Mouse (Mus musculus) limb, embryonic 15.5 days (tissue): Measurements from ENCODE around the gene Grm7. TPM values are rescaled to one million over a fixed set of nuclear protein-coding genes. Genes with fewer than 3 reads are reported as not detected.

Experiments
- ATAC-seq: fragments of 200-750 bp; cut with Nextera tagmentation; 2 replicates; pipeline ENCODE4 v1.8.0; 2017; ENCODE audit warnings: low read depth, moderate TSS enrichment; ENCODE audit not compliant: insufficient number of reproducible peaks, low FRiP score, low TSS enrichment
- H3K27ac ChIP-seq: fragments of 300-500 bp; sonication (generic); 2 replicates; pipeline ENCODE4 v1.5.1; 2015; ENCODE audit warnings: moderate library complexity, mild to moderate bottlenecking, inconsistent platforms
- H3K27me3 ChIP-seq: fragments of 300-500 bp; sonication (generic); 2 replicates; pipeline ENCODE4 v1.6.1; 2015; ENCODE audit warnings: inconsistent platforms
- H3K36me3 ChIP-seq: fragments of 300-500 bp; sonication (generic); 2 replicates; pipeline ENCODE4 v1.6.1; 2015; ENCODE audit warnings: inconsistent platforms
- H3K4me1 ChIP-seq: fragments of 300-500 bp; sonication (generic); 2 replicates; pipeline ENCODE4 v1.6.1; 2015; ENCODE audit warnings: inconsistent platforms
- H3K4me2 ChIP-seq: fragments of 300-500 bp; sonication (generic); 2 replicates; pipeline ENCODE4 v1.6.1; 2015; ENCODE audit warnings: mild to moderate bottlenecking, inconsistent platforms
- H3K4me3 ChIP-seq: fragments of 300-500 bp; sonication (generic); 2 replicates; pipeline ENCODE4 v1.5.1; 2015; ENCODE audit warnings: mild to moderate bottlenecking, inconsistent platforms
- H3K9ac ChIP-seq: fragments of 300-500 bp; sonication (generic); 2 replicates; pipeline ENCODE4 v1.6.1; 2015; ENCODE audit warnings: inconsistent platforms
- H3K9me3 ChIP-seq: fragments of 300-500 bp; sonication (generic); 2 replicates; pipeline ENCODE4 v1.6.1; 2016; ENCODE audit warnings: inconsistent platforms
- whole genome bisulfite sequencing: fragments of 180-500 bp; shearing (Covaris S2); methylation state at CpG from one replicate; pipeline ENCODE4 v1.1.7; 2015; 5-methylcytosine and 5-hydroxymethylcytosine counted together
- polyA plus RNA-seq: library from polyadenylated mRNA; unstranded; fragments of >200 nt; fragmentation: Nextera tagmentation; extraction: Ambion mirVana; gene quantifications from 2 replicates; pipeline ENCODE4 v1.2.1, GENCODE M21; 2015

Gene Grm7
- polyA plus RNA-seq, 1 experiment from 2014 or later: 3.2 TPM

- WGBS: 24% methylated on average over 7 of the region's 7 CpGs
- H3K4me1 ChIP-seq: no peaks in the 10 kb centered on the region
- H3K9me3 ChIP-seq: no peaks in the 10 kb centered on the region
- ATAC-seq: no peak
- H3K27ac ChIP-seq: no peak overlapping the region
- H3K27me3 ChIP-seq: no peaks in the 10 kb centered on the region
- H3K4me2 ChIP-seq: no peak overlapping the region
- no peak overlapping the region for H3K9ac ChIP-seq
- H3K36me3 ChIP-seq: no peaks in the 10 kb centered on the region
- no peak overlapping the region for H3K4me3 ChIP-seq
Measured at GRCm38 (mm10) chr6:110743981-110744670, 98.7 kb downstream of the Grm7 start.

DNA sequence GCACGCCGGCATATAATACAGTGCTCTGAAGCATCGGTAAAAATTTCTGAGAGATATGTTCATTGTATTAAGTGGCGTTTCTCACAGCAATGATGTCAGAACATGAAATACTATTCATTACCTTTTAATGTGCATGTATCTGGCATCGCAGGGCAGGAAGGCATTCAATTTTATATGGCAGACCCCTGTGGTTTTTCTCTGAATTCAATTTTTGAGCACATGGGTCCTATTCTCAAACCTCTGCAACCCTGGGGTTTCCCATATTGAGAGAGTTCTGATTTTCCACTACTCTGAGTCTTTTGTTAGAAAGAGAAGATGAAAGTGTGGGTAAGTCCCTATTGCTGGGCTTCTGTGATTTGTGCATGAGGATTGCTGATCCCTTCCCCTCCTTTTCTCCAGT lies 110.5 kb downstream of the Grm7 start:
- Histone ChIP-seq H3K4me3 (no peak overlapping the region), H3K4me1 (no peaks in the 10 kb centered on the region), H3K27me3 (no peaks in the 10 kb centered on the region), H3K27ac (no peak overlapping the region), H3K36me3 (no peaks in the 10 kb centered on the region), H3K9ac (no peak overlapping the region), H3K9me3 (no peaks in the 10 kb centered on the region), H3K4me2 (no peak overlapping the region)
- no peak for ATAC-seq
- WGBS: 76% methylated on average over 5 of the region's 5 CpGs

DNA sequence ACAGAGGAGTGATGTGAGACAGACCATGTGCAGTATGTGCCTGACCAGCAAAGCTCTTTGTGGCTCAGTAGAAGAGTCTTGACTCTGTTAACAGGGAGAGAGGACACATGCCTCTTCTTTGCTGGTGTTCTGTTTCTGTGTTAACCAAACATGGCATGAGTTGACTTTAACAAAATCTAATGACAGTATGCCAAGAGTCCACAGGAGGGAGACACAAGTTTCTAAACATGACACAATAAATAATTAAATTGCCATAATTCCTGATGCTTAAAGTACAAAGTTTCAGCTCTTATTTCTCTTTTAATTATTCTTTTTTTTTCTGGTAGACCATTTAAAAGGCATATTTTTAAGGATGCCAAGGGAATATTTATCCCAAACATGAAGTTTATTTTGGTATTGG lies 124.2 kb downstream of the Grm7 start:
- H3K4me1 ChIP-seq: no peaks in the 10 kb centered on the region
- H3K36me3 ChIP-seq: no peaks in the 10 kb centered on the region
- no peak overlapping the region for H3K27ac ChIP-seq
- no peak overlapping the region for H3K9ac ChIP-seq
- no peak for ATAC-seq
- no peaks in the 10 kb centered on the region for H3K9me3 ChIP-seq
- no peaks in the 10 kb centered on the region for H3K27me3 ChIP-seq
- H3K4me2 ChIP-seq: no peak overlapping the region
- H3K4me3 ChIP-seq: no peak overlapping the region

- no peaks in the 10 kb centered on the region for H3K9me3 ChIP-seq
- no peak for ATAC-seq
- no peak overlapping the region for H3K4me3 ChIP-seq
- no peaks in the 10 kb centered on the region for H3K4me1 ChIP-seq
- no peak overlapping the region for H3K9ac ChIP-seq
- H3K27me3 ChIP-seq: no peaks in the 10 kb centered on the region
- no peaks in the 10 kb centered on the region for H3K36me3 ChIP-seq
- H3K4me2 ChIP-seq: no peak overlapping the region
- WGBS: 41% methylated on average over 1 of the region's 1 CpGs
- no peak overlapping the region for H3K27ac ChIP-seq
Measured at GRCm38 (mm10) chr6:110772652-110773051, 127.3 kb downstream of the Grm7 start.

DNA sequence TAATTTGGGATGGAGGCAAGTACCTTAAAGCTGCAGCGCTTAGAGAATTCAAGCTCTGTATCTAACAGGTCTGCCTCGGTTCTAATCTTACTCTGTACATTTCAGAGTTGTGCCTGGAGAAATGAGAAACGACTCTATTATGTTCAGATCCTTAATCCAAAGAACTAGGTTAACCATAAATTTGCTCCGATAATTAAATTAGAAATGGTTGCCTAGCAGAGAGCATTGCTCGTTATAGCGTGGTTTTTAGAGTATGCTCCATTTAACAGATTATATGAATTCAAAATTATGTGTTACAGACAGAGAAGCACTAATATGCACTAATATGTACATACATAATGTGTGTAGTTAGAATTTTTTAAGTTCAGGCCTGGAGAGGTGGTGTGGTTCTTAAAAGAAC lies 130.7 kb downstream of the Grm7 start:
- H3K9ac ChIP-seq: no peak overlapping the region
- H3K4me3 ChIP-seq: no peak overlapping the region
- no peak for ATAC-seq
- H3K9me3 ChIP-seq: no peaks in the 10 kb centered on the region
- 73% methylated on average over 6 of the region's 6 CpGs for WGBS
- no peaks in the 10 kb centered on the region for H3K36me3 ChIP-seq
- no peak overlapping the region for H3K4me2 ChIP-seq
- H3K27me3 ChIP-seq: no peaks in the 10 kb centered on the region
- no peak overlapping the region for H3K27ac ChIP-seq
- no peaks in the 10 kb centered on the region for H3K4me1 ChIP-seq

DNA sequence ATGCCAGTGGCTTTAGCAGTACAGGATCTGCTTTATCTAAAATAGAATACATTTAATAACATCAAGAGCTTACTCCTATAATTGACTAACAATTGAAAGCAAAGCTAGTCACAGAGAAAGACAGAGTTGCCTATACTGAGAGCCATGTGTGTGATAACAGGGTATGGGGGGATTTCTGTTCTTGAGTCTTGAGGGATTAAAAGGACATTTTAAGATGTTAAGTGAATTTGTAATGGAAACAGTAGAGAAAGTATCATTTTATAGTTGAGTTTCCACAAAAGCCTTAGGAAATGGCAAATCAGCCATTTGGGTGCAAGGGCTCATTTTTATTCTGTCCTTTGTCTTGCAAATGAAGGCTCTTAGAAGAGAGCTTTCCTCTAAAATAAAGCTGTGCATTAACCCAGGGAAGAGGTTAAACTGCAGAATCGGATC lies 140.1 kb downstream of the Grm7 start:
- no peaks in the 10 kb centered on the region for H3K36me3 ChIP-seq
- H3K4me2 ChIP-seq: no peak overlapping the region
- WGBS: 47% methylated on average over 1 of the region's 1 CpGs
- no peak overlapping the region for H3K4me3 ChIP-seq
- no peaks in the 10 kb centered on the region for H3K9me3 ChIP-seq
- H3K27ac ChIP-seq: no peak overlapping the region
- ATAC-seq: no peak
- H3K27me3 ChIP-seq: no peaks in the 10 kb centered on the region
- no peak overlapping the region for H3K9ac ChIP-seq
- no peaks in the 10 kb centered on the region for H3K4me1 ChIP-seq

GRCm38 (mm10) chr6:110792696-110793095 lies 147.3 kb downstream of the Grm7 start:
- Histone ChIP-seq H3K27me3 (no peaks in the 10 kb centered on the region), H3K27ac (no peak overlapping the region), H3K36me3 (no peaks in the 10 kb centered on the region), H3K4me3 (no peak overlapping the region), H3K9me3 (no peaks in the 10 kb centered on the region), H3K4me1 (no peaks in the 10 kb centered on the region), H3K9ac (no peak overlapping the region), H3K4me2 (no peak overlapping the region)
- 79% methylated on average over 2 of the region's 2 CpGs for WGBS
- ATAC-seq: no peak

DNA sequence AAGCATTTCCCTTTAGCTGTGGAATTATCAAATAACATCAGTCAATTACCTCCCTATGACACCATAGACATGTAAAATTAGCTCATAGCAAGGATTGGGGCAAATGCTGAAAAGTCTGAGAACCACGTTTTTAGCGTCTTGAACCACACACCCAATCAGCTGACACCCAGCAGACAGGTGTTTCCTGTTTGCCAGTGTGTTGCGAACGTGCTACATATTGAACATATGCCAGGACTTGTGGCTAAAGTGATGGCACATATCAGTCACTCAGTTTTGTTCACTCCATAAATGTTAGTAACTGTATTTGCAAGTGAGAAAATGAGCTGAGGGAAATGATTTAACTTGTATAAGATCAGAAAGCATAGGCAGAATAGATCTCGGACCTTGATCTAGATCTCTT lies 162.1 kb downstream of the Grm7 start:
- Histone ChIP-seq H3K4me1 (no peaks in the 10 kb centered on the region), H3K4me2 (no peak overlapping the region), H3K27ac (no peak overlapping the region), H3K4me3 (no peak overlapping the region), H3K9ac (no peak overlapping the region), H3K27me3 (no peaks in the 10 kb centered on the region), H3K36me3 (no peaks in the 10 kb centered on the region), H3K9me3 (no peaks in the 10 kb centered on the region)
- no peak for ATAC-seq
- WGBS: 61% methylated on average over 5 of the region's 5 CpGs

DNA sequence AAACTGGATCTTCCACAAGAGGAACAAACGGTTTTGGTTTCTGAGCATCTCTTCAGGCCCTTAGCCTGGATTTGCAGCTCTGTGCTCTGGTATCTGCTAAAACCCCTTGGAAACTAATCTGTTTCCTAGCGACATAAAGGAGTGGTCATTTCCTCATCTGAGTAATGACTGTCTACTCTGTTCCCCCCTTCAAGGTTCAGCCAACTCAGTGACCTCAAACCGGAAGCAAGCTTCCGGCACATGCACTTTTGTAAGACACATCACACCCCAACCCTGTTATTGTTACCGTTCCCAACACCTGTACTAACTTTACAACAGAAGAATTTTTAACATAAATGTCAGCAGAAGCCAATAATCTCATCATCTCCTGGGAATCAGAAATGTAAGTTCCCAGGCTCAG lies 166.8 kb downstream of the Grm7 start:
- H3K36me3 ChIP-seq: no peaks in the 10 kb centered on the region

DNA sequence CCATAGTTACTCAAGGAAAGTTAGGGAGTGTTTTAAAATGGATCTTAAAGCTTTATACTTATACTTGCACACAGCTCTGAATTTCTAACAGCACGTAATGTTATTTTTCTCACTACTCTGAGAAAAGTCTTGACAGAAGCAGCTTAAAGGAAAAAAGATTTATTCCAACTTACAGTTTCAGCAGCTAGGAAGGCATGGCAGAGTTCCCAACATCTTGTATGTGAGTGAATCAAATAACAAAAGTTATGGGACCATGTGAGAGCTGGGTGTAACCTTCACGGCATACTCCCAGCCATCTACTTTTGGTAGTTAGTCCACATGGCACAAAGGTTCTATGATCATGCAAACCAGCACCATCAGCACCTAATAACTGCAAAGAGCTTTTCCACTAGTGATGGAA lies 172.9 kb downstream of the Grm7 start:
- H3K4me2 ChIP-seq: no peak overlapping the region
- no peak for ATAC-seq
- H3K27me3 ChIP-seq: no peaks in the 10 kb centered on the region
- H3K36me3 ChIP-seq: no peaks in the 10 kb centered on the region
- no peak overlapping the region for H3K4me3 ChIP-seq
- no peaks in the 10 kb centered on the region for H3K9me3 ChIP-seq
- no peak overlapping the region for H3K9ac ChIP-seq
- H3K4me1 ChIP-seq: no peaks in the 10 kb centered on the region
- no peak overlapping the region for H3K27ac ChIP-seq
- WGBS: 50% methylated on average over 2 of the region's 2 CpGs

More for the DNA sequence above, 166.8 kb downstream of the Grm7 start:
- Histone ChIP-seq H3K27ac (no peak overlapping the region), H3K9ac (no peak overlapping the region), H3K9me3 (no peaks in the 10 kb centered on the region), H3K4me2 (no peak overlapping the region), H3K4me1 (no peaks in the 10 kb centered on the region), H3K27me3 (no peaks in the 10 kb centered on the region), H3K4me3 (no peak overlapping the region)
- 62% methylated on average over 5 of the region's 5 CpGs for WGBS
- ATAC-seq: no peak

DNA sequence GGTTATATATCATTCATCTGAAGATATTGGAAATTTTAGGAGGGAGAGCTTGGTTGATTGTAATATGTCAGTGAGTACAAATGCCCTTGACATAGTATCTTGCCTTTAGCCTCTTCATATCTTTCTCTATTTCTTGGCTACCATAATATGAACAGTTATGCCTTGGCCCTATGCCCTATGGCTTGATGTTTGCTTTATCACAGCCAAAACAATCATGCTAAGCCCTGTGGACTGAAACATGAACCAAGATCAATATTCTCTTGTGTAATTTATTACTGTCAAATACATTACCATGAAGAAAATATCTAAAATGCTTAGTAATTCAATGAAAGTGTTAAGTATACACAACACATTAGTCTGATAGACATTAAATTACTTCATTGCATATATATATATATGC lies 222.9 kb downstream of the Grm7 start:
- Histone ChIP-seq H3K9me3 (no peaks in the 10 kb centered on the region), H3K9ac (no peak overlapping the region), H3K27me3 (no peaks in the 10 kb centered on the region), H3K36me3 (no peaks in the 10 kb centered on the region), H3K4me2 (no peak overlapping the region), H3K27ac (no peak overlapping the region), H3K4me1 (no peaks in the 10 kb centered on the region), H3K4me3 (no peak overlapping the region)
- no peak for ATAC-seq

DNA sequence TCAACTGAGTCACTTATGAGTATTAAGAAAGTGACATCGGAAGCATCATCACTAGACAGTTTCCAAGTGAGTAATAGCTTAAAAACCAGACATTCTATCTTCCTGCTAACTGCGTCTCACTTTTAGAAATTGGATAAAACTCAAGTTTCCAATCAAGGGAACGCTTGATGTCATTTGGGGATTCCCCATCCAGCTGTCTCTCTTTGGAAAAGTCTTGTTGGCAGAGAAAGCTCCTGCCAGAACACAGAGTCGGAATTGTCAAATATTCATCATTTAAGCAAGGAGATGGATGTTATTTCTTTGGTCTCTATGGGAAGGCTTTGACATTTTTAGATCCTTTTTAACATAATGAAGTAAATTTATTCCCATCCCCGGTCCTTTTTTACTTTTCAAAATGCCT lies 336.6 kb downstream of the Grm7 start:
- H3K9ac ChIP-seq: no peak overlapping the region
- ATAC-seq: no peak
- no peak overlapping the region for H3K4me2 ChIP-seq
- WGBS: 74% methylated on average over 5 of the region's 5 CpGs
- H3K27me3 ChIP-seq: no peaks in the 10 kb centered on the region
- no peak overlapping the region for H3K27ac ChIP-seq
- no peaks in the 10 kb centered on the region for H3K9me3 ChIP-seq
- H3K36me3 ChIP-seq: no peaks in the 10 kb centered on the region
- H3K4me1 ChIP-seq: no peaks in the 10 kb centered on the region
- no peak overlapping the region for H3K4me3 ChIP-seq

- H3K4me3 ChIP-seq: no peak overlapping the region
- ATAC-seq: no peak
- 53% methylated on average over 2 of the region's 2 CpGs for WGBS
- no peaks in the 10 kb centered on the region for H3K27me3 ChIP-seq
- no peak overlapping the region for H3K4me2 ChIP-seq
- no peak overlapping the region for H3K27ac ChIP-seq
- no peaks in the 10 kb centered on the region for H3K4me1 ChIP-seq
- H3K9ac ChIP-seq: no peak overlapping the region
- no peaks in the 10 kb centered on the region for H3K9me3 ChIP-seq
- H3K36me3 ChIP-seq: no peaks in the 10 kb centered on the region
Measured at GRCm38 (mm10) chr6:111039099-111039498, 393.7 kb downstream of the Grm7 start.
